Mouse (Mus musculus) heart, postnatal 4 days (tissue): Measurements from ENCODE around the gene Fmn2. TPM values are rescaled to one million over a fixed set of nuclear protein-coding genes. Genes with fewer than 3 reads are reported as not detected.

Experiments used
- DNase-seq: peaks from one replicate; pipeline ENCODE4 v3.0.0; 2021
- total RNA-seq, 2 experiments: library from RNA; stranded (reverse); gene quantifications; 2 replicates each; pipeline ENCODE4 v1.2.3; 2021

The Fmn2 gene
- total RNA-seq, 2 experiments from 2014 or later = 0.36 to 0.52 TPM

DNA sequence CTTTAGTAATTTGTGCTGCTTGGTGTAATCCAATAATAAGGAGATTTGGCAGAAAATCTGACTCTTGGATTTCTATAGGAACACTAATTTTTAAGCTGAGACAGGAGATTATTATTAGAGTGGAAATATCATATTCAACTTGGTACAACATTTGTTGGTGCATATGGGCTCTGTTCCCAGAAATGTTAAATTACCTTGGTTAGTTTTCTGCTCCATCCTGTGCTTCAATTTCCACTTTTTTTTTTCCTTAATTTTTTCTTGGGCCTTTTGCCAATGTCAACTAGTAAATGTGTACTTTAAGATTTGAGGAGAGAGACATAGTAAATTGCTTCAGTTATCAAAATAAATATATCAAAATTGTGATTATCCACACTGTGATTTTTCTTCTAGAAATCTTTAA is 163.5 kb downstream of the Fmn2 start:
- DNase-seq = no peak

DNA sequence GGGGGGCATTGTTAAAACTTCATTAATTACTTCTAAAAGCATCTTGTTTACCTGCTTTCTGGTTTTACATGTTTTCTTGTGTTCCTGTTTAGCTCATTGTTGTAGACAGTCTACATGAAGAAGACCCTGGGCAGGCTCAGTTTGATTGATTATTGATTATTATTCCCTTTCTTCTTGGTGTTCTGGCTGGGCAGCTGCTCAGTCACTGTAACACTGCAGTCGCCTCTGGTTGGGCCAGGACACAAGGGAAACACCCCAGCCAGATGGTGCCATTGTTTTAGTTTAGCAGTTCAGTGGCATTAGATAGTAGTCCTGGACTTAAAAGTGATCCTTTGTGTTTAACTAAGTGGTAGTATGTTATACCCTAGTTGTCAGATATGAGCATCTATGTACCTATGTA is 167.5 kb downstream of the Fmn2 start:
- DNase-seq = no peak

DNA sequence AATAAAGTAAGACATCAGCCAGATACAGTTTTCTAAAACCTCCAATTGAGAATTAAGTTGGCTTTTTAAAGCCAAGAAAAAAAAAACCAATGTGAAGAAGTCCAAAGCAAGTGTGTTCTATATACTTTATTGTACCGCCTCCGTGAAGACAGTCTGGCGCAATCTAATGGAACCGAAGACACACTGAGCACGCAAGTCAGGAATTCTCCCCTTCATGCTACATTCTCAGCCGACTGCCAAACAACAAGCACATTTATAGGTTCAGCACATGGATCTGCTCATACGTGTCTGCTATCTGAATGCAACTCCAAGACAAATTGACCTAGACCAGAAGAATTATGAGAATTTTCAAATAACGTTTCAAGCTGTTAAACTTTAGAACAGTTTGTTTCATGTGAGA is 169.2 kb downstream of the Fmn2 start:
- no peak for DNase-seq

DNA sequence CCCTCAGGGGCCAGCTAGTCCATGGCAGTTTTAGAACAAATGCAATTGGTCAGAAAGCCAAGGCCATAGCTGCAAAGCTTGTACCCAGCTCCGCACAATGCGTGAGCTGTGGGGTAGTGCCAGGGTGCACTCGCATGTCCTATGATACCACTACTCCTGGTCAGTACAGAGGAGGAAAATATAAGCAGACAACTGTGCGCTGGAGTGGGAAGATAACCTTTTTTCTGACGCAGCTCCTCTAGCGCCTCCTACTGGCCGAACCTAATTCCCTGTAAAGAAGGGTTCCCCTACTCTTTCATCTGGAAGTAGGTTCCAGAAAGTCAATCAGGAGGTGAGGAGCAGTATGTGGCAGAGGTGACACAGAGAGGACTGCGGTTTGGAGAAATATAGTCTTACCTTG is 173.0 kb downstream of the Fmn2 start:
- DNase-seq = peak; percentile 6

DNA sequence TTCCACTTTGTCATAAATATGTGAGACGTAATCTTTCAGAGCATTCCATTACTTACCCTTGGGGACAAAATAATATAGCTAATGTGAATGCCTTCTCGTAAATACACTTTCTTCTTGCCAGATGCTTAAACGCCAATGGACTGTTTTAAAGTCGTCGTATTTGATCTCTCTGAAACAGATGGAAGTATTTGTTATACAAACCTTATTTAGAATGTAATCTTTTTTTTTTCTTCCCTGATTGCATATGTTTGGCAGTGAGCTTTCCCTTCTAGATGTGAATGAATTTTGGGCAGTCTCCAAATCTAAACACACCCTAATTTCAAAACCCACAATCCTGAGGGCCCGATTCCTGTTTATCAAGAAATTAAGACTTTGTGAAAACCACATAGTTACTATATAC is 173.7 kb downstream of the Fmn2 start:
- DNase-seq = no peak

DNA sequence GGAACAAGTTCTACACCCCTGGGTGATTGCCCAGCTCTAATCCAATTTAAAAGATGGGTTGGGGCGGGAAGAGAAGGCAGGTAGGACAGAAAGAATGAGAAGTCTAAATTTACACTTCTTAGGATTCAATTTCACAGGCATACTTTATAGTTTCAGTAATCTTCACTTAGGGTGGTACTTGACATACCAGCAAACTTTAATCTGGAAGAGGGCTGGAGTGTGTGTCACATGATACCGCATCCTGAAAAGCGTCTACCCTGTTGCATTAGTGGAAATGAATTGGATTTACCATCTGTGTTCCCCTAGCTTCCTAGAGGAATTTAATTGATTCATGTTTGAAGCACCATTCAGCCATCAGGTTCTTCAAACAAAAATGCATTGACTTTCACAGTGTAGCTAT is 174.6 kb downstream of the Fmn2 start:
- DNase-seq = no peak

DNA sequence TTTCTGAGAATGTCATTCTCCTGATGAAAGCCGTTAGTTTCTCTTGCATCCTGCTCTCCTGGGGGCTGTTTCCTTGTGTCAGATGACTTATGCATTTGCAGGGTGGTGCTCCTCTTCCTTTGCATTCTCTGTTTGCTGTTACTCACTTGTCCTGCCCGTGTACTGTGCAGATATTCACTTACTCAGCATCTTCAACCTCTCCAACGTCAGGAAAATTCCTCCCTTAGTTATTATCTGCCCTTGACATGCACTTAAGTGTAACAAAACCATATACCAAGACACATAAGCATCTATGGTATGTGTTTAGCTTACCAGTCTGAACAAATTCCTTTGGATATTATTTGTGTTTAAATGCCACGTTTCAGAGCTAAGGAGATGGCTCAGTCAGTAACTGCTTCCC is 175.6 kb downstream of the Fmn2 start:
- DNase-seq = no peak

DNA sequence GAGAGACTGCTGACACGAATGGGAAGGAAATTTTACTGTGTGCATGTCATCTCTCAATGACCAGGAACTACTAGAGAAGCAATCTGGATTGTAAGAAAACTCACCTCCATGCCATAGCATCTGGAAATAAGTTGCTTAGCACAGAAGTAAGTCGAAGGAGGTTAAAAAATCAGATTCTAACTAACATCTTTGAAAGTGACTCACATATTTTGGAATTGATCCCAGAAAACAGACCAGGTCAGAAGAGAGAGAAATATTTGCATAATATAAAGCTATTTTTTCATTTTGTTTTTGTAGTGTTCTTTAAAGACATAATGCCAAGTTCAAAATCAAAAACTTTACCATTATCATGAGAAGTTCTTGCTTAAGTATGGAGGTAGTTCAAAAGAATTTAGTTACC is 187.7 kb downstream of the Fmn2 start:
- DNase-seq = no peak

DNA sequence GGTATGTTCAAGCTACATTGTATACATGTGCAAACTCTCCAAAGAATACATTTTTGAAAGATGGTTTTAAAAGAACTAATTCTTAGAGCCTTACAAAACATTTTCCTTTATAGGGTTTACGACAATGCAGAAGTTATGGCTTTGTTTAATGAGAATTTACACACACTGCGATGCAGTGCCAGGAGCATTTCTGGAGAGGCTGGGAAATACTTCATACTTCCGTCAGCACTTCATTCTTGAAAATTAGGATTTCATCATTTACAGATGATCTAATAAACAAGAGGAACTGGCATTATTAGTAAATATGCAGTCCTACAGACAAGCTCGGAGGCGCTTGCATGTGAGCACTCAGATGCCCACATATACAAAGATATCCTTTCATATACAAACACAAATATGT is 199.2 kb downstream of the Fmn2 start:
- DNase-seq = no peak

DNA sequence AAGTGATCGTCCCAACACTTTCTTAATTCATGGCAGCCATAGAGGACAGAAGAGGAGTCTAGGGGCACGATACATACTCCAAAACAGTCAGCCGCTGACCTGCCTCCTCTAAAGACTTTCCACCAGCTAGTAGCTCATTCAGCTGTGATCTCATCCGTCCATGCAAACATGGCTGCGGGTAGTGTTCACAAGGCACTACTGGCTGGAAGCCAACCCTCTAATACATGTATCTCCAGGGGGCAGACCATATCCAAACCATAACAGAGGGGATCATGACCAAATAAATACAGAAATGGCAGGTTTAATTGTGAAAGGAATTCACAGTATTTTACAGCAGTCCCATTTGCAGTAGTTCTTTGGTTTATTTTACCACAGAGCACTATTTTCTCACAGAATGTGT is 200.2 kb downstream of the Fmn2 start:
- DNase-seq = no peak

DNA sequence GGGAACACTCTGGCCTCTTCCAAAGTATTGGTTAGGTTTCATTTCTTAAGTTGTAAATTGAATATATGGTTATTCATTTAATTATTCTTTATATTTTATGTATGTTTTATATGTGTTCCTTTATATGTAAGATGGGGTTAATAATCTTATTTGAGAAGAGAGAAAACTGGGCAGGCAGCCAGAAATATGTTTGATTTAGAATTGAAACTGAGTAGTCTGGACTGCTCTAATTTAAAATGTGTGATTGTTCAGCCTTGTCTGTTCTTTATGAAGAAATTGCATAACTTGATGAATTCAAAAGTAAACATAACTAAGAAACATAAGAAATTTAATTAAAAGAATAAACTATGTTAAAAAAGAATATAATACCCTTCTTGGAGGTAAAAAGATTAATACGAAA is 202.3 kb downstream of the Fmn2 start:
- DNase-seq = no peak

DNA sequence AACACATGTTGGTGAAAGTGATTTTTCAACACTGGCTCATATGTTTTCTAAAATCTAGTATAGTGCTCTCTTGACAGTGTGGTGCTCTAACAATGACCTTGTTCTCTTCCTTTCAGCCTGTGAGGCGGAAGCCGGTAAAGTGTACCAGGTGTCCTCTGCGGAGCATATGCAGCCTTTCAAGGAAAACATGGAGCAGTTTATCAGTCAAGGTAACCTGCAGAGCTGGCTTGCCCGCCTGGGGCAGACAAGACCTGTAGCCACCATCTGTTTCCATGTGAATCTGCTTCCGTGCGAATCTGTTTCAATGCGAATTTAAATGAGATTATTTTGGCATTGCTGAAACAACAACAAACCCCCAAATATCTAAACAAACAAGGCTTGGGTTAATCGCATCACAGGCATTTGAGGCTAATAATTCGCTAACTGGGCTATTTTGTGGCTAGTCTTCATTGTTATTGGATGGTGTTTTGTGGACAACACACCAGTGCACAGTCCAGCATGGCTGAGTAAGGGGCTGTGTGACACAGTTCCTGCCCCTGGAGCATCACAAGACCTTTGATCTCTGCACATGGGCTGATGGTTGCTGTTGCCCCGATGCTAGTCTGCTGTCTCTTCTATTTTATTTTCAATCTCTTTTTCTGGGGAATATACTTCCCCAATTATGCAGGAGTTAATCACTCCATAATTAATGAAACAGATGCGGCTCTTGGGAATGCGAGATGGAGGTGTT is 218.3 kb downstream of the Fmn2 start:
- no peak for DNase-seq

DNA sequence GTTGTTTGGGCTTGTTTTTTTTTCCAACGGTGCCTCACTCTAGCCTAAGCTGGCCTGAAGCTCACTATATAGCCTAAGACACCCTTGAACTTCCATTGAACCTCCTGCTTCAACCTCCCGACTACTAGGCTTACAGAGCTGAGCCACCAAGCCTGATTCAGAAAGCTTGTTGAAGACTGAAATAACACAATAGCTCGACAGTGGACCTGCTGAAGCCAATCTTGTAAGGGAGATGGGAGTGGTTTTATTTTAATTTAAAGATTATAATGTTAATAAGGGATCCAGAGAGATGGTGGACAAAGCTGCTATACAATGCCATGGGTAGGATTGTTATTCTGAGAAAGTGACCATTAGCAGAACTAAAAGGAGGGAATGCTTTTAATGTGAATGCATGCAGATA is 227.1 kb downstream of the Fmn2 start:
- DNase-seq = no peak

DNA sequence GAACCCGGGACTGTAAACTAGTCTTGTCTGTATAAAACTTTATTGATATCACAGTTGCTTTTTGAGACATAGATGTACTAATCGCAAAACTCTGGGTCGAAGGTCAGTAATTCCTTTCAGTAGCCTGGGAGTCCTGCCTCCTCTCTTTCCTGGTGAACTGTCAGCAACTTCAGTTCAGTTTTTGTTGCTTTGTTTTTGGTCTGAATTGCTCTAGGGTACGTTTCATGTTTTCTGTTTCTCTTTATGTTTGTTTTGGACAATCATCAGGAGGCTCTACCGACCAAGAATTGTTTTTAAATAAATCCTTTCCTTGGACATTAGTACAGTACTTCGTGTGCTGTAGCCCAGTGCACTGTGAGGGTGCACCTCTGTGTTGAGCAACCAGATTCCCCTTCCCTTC is 231.1 kb downstream of the Fmn2 start:
- DNase-seq = no peak

DNA sequence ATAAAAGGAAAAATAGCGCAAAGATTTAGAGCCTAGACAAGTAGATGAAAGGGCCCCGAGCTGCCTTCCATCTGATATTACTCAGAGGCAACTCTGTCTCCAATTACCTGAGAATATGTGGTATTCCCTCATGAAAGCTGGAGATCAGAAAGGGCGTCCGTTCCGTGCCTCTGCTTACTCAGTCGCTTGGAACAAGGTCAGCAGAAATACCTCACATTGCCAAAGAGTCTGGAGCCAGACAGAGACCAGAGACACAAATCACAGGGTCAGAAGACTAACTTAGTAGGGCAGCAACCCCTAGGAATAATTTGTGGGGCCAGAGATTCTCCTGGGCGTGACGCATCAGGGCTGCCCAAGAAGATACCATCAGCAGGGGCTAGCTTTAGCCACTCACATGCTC is 237.3 kb downstream of the Fmn2 start:
- DNase-seq = no peak

DNA sequence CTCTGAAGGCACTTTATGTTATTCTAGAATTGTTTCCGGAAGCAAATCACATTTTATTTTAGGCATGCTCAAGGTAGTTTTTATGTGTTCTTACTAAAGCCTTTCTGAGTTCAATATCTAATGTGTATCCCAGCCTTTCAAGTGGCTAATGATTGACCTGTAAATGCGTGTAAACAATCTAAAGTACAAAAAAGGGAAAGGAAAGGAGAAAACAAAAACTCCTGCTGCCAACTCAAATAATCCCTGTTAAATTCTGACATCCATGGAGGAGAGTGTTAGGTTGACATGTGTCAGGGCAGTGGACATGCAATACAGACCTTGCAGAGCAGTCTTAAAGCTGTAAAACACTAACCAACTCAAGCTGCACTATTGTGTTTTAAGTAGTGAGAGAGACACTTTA is 241.0 kb downstream of the Fmn2 start:
- DNase-seq = no peak

DNA sequence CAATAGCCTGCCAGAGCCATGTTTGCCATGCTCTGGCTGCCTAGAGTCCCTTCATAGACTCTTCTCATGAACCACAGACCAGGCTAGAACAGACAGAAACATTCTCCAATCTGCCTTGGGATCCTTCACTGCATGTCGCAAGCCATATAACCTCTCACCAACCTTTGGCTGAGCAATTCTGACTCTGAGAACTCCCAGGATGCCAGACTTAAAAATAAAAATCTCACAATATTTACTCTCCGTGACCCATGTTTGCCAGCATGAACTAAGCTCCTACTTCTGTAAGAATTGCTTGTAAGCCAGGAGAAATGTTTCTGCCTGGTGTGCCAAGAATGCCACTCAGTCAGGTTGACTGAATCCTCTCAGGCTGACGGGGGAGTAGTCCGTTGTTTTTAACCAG is 246.9 kb downstream of the Fmn2 start:
- DNase-seq = no peak

DNA sequence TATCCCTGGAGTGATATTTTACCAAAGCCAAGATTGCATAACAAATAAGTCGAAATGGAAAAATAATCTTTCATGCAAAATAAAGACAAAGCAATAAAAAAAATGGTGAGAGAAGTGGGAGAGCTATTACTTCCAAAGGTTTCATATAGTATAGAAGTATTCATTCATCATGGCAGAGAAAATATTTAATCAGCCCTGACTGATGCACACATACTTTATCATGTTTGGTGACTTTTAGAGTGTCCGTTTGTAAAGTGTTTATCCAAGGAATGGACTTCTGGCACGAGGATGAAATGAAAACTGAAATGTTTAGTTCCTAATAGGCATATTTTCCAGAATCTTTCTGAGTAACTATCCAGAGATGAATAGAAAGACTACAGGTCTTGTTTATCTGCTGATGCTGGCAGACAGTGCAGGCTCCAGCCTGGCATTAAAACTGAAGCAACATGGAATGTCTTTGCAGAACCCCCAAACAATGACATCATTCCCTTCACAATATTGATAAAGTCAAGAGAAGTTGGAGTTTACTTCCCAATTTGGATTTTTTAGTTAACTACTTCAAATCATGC is 249.4 kb downstream of the Fmn2 start:
- DNase-seq = no peak

DNA sequence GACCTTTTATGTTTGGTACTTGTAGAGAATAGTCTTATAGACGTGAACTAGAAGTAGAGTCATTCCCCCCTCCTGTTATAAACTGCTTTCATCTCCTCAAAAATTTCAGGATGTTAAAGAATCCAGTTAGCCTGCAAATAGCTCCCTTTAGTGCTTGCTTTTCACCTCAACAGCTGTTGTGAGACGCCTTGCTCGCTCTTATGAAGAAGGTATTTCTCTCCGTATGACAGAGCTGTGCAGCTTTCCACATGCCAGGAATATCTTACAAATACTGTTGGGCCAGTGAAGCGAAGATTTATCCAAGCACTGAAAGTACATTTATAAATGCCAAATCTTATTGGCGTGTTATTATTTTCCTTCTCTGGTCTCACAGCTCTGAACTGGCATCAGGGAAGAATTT is 257.7 kb downstream of the Fmn2 start:
- no peak for DNase-seq

DNA sequence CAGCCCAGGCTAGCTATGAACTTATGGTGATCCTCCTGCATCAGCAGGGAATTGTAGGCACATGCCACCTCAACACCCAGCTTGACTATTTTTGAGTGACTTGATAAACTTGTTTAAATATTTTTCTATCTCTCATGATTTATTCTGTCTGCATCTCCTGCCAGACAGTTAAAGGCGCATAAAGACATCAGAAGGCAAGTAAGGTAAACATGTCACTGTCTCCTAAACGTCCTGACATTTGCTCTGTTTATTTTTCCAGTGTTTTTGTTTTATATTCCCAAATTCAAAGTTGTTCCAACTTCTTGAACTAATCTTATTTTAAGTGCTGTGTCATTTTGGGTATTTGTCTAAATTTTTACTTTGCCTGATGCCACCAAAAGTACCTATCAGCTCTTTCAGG is 264.1 kb downstream of the Fmn2 start:
- no peak for DNase-seq

DNA sequence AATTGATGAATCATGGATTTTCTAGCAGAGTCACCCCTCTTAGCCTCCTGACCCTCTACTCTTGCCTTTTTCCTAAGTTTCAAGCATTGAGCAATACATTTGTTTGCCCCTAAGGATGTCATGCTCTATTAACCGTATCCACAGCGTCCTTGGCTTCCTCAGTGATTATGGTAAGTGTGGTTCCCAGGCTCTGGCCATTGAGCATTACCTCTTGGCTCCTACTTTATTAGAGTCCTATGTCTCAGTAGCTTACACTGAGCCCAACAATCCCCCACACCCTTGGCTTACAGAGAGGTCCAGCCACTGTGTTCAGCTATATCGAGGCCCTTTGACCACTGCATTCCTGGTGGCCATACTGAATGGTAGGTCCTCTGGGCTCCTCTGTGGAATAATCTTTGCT is 265.2 kb downstream of the Fmn2 start:
- no peak for DNase-seq

DNA sequence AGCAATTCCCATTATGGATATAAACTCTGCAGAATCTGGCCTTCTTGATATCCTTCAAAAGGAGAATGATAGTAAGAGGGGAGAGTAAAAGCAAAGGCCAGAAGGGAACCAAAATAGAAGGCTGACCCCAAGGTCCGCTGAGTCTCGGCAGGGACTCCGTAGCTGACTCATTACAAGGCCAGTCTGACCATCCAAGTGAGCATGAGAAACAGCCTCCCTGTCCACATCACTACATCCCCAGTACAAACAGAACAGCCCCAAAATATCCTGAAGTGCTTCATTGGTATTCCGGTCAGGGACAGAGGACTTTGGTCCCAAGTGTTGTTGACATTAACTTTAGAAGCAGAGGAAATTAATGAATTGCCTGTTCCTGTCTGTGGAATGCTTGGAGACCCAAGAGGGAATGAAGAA is 270.3 kb downstream of the Fmn2 start:
- no peak for DNase-seq

DNA sequence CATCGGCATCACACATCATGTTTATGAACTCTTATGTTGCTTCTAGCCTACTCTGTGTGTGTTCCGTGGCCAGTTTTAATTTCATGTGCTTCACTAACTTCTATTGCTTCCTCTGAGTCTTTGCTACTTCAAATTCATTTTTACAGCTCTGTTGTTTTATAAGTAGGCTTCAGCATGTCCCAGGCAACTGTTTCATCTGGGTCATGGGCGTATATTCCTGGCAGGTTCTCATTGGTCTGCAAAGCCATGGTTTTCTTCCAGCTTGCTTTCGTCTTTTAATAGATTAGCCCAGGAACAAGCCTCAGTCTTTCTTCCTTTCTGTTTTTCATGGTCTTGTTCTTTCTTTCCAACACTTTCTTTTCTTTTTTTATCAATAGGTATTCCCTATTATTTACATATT is 279.4 kb downstream of the Fmn2 start:
- DNase-seq = no peak

DNA sequence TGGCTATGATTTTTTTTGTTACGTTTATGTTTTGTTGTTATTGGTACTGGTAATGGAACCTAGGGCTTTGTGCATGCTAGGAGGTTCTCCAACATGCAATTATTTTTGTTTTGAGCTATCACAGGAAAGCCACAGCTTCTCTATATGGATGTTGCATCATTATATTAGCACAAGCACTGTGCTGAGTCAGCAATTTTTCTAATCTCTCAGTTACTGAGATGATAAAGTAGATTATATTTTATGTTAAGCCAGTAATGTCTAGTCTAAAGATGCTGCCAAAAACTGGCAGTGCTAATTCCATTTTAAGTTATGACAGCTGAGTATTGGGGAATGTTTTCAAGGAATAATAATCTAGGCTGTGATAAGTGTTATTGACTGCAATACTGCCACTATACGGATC is 287.0 kb downstream of the Fmn2 start:
- no peak for DNase-seq

DNA sequence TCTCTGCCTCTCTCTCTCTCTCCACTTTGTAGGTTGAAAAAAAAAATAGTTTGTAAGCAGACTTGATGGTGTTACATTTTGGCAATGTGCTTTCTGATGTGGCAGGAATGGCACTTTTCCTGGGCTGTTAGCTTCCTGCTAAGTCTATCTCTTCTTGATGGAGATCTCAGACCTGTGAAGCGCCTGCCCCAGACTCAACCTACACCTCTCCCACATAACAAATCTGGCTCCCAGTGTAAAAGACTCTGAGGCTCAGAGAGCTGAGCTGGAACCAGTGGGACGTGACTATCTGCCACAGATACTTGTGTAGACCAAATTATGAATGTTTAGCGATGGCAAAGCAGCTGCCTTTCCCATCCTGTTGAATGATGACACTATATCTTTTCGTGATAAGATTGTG is 310.2 kb downstream of the Fmn2 start:
- DNase-seq = no peak
